Mouse (Mus musculus) limb, embryonic 11.5 days (tissue): Measurements from ENCODE around the gene Wt1. TPM values are rescaled to one million over a fixed set of nuclear protein-coding genes. Genes with fewer than 3 reads are reported as not detected.

ENCODE experiments used
- ATAC-seq: fragments of 200-750 bp; cut with Nextera tagmentation; 2 replicates; pipeline ENCODE4 v1.8.0; 2017; ENCODE audit warnings: low read depth; ENCODE audit not compliant: insufficient number of reproducible peaks, low FRiP score, low TSS enrichment
- DNase-seq: peaks from one replicate; pipeline ENCODE4 v3.0.0-alpha.2; 2015; ENCODE audit warnings: low spot score
- H3K27ac ChIP-seq: fragments of 300-500 bp; sonication (generic); replicated peaks from 2 replicates; pipeline ENCODE4 v1.5.1; 2014; ENCODE audit warnings: low read depth, mild to moderate bottlenecking, low read length
- H3K27me3 ChIP-seq: fragments of 300-500 bp; sonication (generic); 2 replicates; pipeline ENCODE4 v1.6.1; 2014; ENCODE audit warnings: mild to moderate bottlenecking, low read length, mixed read lengths; ENCODE audit not compliant: control insufficient read depth, insufficient read depth
- H3K36me3 ChIP-seq: fragments of 300-500 bp; sonication (generic); 2 replicates; pipeline ENCODE4 v1.6.1; 2014; ENCODE audit warnings: mild to moderate bottlenecking, low read length, moderate library complexity, mixed read lengths; ENCODE audit not compliant: control insufficient read depth, insufficient read depth
- H3K4me1 ChIP-seq: fragments of 300-500 bp; sonication (generic); 2 replicates; pipeline ENCODE4 v1.6.1; 2014; ENCODE audit warnings: low read length, mixed read lengths; ENCODE audit not compliant: control insufficient read depth, insufficient read depth
- H3K4me2 ChIP-seq: fragments of 300-500 bp; sonication (generic); 2 replicates; pipeline ENCODE4 v1.6.1; 2014; ENCODE audit warnings: low read depth, mild to moderate bottlenecking, moderate library complexity; ENCODE audit not compliant: severe bottlenecking
- H3K4me3 ChIP-seq: fragments of 300-500 bp; sonication (generic); 2 replicates; pipeline ENCODE4 v1.5.1; 2014; ENCODE audit warnings: low read depth, low read length
- H3K9ac ChIP-seq: fragments of 300-500 bp; sonication (generic); 2 replicates; pipeline ENCODE4 v1.6.1; 2014; ENCODE audit warnings: mild to moderate bottlenecking, low read length
- H3K9me3 ChIP-seq: fragments of 300-500 bp; sonication (generic); 2 replicates; pipeline ENCODE4 v1.6.1; 2016; ENCODE audit warnings: low read length; ENCODE audit not compliant: control insufficient read depth
- WGBS: fragments of 180-500 bp; shearing (Covaris S2); extraction: QIAGEN DNeasy Blood & Tissue Kit; methylation state at CpG from one replicate; pipeline ENCODE4 v1.1.7; 2014; 5-methylcytosine and 5-hydroxymethylcytosine counted together
- polyA plus RNA-seq: library from polyadenylated mRNA; unstranded; fragments of >200 nt; fragmentation: Nextera tagmentation; extraction: Ambion mirVana; gene quantifications from 2 replicates; pipeline ENCODE4 v1.2.1, GENCODE M21; 2014

Wt1 gene
- polyA plus RNA-seq, 1 experiment from 2014 or later: 1.7 TPM

DNA sequence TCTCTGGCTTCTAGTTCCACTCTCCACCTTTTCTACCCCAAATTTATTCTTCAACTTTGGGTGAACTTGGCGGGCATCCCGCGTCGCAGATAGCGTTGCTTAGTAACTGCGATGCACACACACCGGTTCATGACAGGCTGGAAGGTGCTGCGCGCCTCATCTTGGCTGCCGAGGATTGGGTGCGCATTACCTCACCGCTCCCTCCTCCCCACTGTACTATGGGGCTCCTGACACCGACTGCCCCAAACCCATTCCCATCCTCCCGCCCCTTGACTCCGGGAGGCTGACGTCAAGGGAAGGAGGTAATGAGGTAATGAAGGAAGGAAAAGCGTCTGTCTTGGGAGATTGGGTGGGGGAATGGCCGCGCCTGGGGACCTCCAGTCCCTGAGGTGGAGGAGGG, 8.0 kb downstream of the Wt1 start:
- no peak overlapping the region for H3K4me3 ChIP-seq
- H3K36me3 ChIP-seq: no peaks in the 10 kb centered on the region
- no peaks in the 10 kb centered on the region for H3K9me3 ChIP-seq
- peaks cover 4% of the 10 kb centered on the region; the same call in 1 of the 2 replicates for H3K4me1 ChIP-seq
- H3K27me3 ChIP-seq: peaks cover 82% of the 10 kb centered on the region
- H3K4me2 ChIP-seq: no peak overlapping the region
- no peak for ATAC-seq
- DNase-seq: peak; percentile 32
- no peak overlapping the region for H3K9ac ChIP-seq
- no peak overlapping the region for H3K27ac ChIP-seq
- WGBS: 2% methylated on average over 19 of the region's 19 CpGs

DNA sequence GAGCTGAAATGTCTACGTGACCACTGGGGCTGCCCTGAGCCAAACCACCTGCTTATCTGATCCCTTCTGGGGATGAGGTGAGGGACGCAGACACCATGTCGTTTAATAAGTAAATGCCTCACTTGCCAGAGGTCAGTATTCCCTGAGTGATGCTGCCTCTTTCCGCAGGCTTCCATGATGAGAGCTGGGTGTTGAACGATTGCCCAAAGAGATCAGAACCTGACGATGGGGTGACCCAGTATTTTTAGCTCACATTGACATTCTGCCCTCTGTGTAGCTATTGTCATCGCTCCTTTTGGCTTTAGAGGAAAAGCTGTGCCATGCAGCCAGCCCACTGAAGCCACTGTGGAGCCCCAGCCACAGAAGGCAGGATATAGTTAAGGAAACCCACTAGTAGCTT, 13.1 kb downstream of the Wt1 start:
- DNase-seq (no peak), ATAC-seq (no peak)
- Histone ChIP-seq H3K9ac (no peak overlapping the region), H3K4me3 (no peak overlapping the region), H3K36me3 (no peaks in the 10 kb centered on the region), H3K9me3 (no peaks in the 10 kb centered on the region), H3K4me2 (no peak overlapping the region), H3K27ac (no peak overlapping the region), H3K4me1 (no peaks in the 10 kb centered on the region), H3K27me3 (peaks cover 38% of the 10 kb centered on the region)
- 71% methylated on average over 7 of the region's 7 CpGs for WGBS

DNA sequence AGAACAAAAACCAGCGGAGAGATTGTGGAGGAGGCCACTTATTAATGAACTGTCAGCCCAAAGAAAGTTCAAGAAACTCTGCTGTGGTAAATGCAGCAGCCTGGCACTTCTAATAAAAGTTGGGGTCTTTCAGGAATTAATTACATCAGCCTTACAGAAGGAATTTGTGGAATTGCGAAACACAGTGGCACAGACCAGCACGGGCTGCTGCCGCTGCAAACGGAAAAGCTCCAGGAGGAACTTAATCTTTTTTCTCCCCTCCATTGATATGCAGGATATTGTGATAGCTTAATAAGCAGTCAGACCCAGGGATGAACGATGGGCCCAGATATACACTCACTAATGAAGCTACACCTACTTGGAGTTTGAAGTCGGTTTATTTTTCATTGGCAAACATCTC, 15.0 kb downstream of the Wt1 start:
- DNase-seq: no peak
- no peaks in the 10 kb centered on the region for H3K36me3 ChIP-seq

DNA sequence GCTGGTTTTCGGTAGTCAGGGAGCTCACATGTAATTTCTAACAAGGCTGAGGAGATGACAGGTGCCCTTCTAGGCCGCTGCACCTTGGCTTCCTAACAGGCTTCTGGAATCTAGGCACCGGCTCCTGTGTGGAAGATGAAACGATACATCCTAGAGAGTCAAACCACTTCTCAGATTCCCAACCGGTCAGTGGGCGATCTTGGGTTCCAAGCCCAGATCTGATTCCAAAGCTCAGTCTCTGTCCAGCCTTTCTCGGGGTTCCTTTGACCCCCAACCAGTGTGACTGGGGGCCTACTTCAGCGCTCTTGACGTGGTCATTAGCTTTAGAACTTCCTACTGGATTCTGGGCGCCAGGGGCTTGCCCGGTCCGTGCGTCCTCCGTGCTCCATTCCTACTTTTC, 17.4 kb downstream of the Wt1 start:
- peaks cover 7% of the 10 kb centered on the region for H3K27me3 ChIP-seq
- DNase-seq (no peak), ATAC-seq (no peak)
- WGBS: 91% methylated on average over 14 of the region's 14 CpGs
- H3K4me2 ChIP-seq: no peak overlapping the region
- H3K9ac ChIP-seq: no peak overlapping the region
- no peaks in the 10 kb centered on the region for H3K4me1 ChIP-seq
- H3K9me3 ChIP-seq: no peaks in the 10 kb centered on the region
- H3K36me3 ChIP-seq: no peaks in the 10 kb centered on the region
- H3K4me3 ChIP-seq: no peak overlapping the region
- H3K27ac ChIP-seq: no peak overlapping the region

More for the DNA sequence above, 15.0 kb downstream of the Wt1 start:
- H3K4me2 ChIP-seq: no peak overlapping the region
- H3K9ac ChIP-seq: no peak overlapping the region
- H3K4me1 ChIP-seq: no peaks in the 10 kb centered on the region
- ATAC-seq: no peak
- WGBS: 51% methylated on average over 7 of the region's 7 CpGs
- peaks cover 19% of the 10 kb centered on the region for H3K27me3 ChIP-seq
- no peak overlapping the region for H3K27ac ChIP-seq
- no peak overlapping the region for H3K4me3 ChIP-seq
- no peaks in the 10 kb centered on the region for H3K9me3 ChIP-seq

DNA sequence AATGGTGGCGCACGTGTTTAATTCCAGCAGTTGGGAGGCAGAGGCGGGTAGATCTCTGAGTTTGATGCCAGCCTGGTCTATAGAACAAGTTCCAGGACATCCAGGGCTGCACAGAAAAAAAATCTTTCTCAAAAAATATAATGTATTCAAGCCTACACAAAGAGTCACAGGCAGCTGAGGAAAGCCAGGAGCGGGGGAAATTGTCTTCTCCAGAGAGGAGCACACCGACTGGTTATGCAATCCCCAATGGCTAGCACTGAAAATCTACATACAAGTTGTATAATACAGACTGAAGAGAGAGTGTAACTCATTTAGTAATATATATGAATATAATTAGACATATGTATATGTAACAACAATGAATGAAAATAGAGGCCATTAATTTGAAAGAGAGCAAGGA, 25.2 kb downstream of the Wt1 start:
- WGBS: 85% methylated on average over 5 of the region's 5 CpGs
- ATAC-seq (no peak), DNase-seq (no peak)
- Histone ChIP-seq H3K4me3 (no peak overlapping the region), H3K9me3 (no peaks in the 10 kb centered on the region), H3K27ac (no peak overlapping the region), H3K27me3 (no peaks in the 10 kb centered on the region), H3K4me2 (no peak overlapping the region), H3K4me1 (no peaks in the 10 kb centered on the region), H3K36me3 (no peaks in the 10 kb centered on the region), H3K9ac (no peak overlapping the region)

DNA sequence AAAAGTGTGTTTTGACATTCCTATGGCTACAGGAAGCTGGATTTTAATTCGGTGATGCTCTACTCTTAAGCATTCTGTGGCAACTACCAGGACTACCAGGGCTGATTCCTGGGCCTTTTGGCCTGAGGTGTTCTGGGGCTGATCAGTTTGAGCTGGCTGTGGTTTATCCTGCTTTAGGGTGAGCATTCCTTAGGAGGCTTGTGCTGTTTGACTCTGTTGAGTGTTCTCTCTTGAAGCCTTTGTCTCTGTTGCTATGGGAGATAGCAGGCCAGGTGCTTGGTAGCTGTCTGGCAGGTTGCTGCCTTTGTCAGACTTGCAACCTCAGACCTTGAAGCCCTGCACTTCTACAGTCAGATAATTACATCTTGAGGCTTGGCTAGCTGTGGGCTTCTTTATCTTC, 26.7 kb downstream of the Wt1 start:
- WGBS: 81% methylated on average over 1 of the region's 1 CpGs
- H3K9me3 ChIP-seq: no peaks in the 10 kb centered on the region
- H3K4me3 ChIP-seq: no peak overlapping the region
- DNase-seq: no peak
- no peak for ATAC-seq
- H3K9ac ChIP-seq: no peak overlapping the region
- no peak overlapping the region for H3K27ac ChIP-seq
- H3K36me3 ChIP-seq: no peaks in the 10 kb centered on the region
- no peaks in the 10 kb centered on the region for H3K27me3 ChIP-seq
- H3K4me1 ChIP-seq: no peaks in the 10 kb centered on the region
- H3K4me2 ChIP-seq: no peak overlapping the region

DNA sequence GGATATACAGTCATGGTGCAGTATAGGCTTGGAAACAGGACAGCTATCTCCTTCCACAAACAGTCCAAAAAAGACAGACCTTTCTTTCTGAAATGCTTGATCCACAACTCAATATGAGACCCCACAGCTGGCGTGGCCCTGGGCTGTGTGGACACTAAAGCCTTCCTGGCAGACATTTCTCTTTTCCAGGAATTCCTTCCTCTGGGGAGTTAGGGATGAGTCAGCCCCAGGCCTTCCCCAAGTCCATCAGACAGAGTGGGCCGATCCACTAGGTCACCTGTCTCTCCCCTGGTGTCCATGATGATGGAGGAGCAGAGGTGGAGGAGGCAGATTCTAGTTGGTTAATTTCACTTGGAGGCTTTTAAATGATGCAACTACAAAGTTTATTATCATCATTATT, 34.6 kb downstream of the Wt1 start:
- H3K4me1 ChIP-seq: no peaks in the 10 kb centered on the region
- no peaks in the 10 kb centered on the region for H3K27me3 ChIP-seq
- 72% methylated on average over 2 of the region's 2 CpGs for WGBS
- no peak overlapping the region for H3K4me2 ChIP-seq
- DNase-seq (no peak), ATAC-seq (no peak)
- H3K9me3 ChIP-seq: no peaks in the 10 kb centered on the region
- H3K27ac ChIP-seq: no peak overlapping the region
- no peak overlapping the region for H3K4me3 ChIP-seq
- H3K36me3 ChIP-seq: no peaks in the 10 kb centered on the region
- no peak overlapping the region for H3K9ac ChIP-seq

DNA sequence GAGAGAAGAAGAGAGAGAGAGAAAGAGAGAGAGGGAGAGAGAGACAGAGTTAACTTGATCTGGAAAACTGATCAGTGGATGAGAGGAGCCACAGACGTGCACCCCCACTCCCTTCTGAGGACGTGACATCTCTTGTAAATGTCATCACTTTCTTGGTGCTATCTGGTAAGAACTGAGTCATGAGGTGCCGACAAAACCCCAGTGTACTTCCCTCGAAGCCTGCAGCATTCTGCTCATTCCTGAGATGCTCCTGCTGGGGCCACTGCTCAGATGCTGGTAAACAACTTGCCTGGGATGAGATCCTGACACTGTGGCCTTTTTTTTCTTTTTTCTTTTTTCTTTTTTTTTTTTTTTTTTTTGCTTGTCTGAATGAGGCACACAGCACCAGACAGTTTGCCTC, 36.4 kb downstream of the Wt1 start:
- Histone ChIP-seq H3K4me3 (no peak overlapping the region), H3K9ac (no peak overlapping the region), H3K27ac (no peak overlapping the region), H3K27me3 (no peaks in the 10 kb centered on the region), H3K36me3 (no peaks in the 10 kb centered on the region), H3K4me1 (no peaks in the 10 kb centered on the region), H3K9me3 (no peaks in the 10 kb centered on the region), H3K4me2 (no peak overlapping the region)
- DNase-seq: no peak
- 16% methylated on average over 4 of the region's 4 CpGs for WGBS
- no peak for ATAC-seq

DNA sequence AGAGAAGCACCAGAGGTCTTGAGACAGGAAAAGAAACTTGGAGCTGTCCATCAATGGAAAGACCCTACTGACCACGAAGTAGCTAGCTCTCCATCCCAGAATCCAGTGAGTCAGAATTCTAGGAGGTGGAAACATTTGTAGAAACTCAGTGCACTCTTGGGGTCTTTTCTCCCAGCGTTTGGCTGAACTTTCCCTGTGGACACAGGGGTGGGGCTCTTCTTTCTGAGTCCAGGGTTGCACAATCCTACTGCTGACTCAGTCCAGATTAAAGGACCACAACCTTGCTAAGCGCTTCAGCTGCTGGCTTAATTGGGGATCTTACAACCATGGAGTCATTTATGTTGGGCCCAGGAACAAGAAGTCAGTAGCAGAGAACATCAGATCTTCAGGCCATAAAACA, 41.8 kb downstream of the Wt1 start:
- no peaks in the 10 kb centered on the region for H3K36me3 ChIP-seq
- whole genome bisulfite sequencing: 81% methylated on average over 3 of the region's 3 CpGs
- no peaks in the 10 kb centered on the region for H3K4me1 ChIP-seq
- DNase-seq: no peak
- no peak overlapping the region for H3K27ac ChIP-seq
- H3K9ac ChIP-seq: no peak overlapping the region
- H3K4me2 ChIP-seq: no peak overlapping the region
- H3K4me3 ChIP-seq: no peak overlapping the region
- no peaks in the 10 kb centered on the region for H3K9me3 ChIP-seq
- no peak for ATAC-seq
- no peaks in the 10 kb centered on the region for H3K27me3 ChIP-seq
